Mouse (Mus musculus) spleen, adult 2 months (tissue): Measurements from ENCODE around the gene Ppp2r2c.

Source experiments
- CTCF ChIP-seq: fragments of 200-500 bp; IDR thresholded peaks from 2 replicates; pipeline ENCODE4 v1.5.1; 2011; ENCODE audit warnings: mild to moderate bottlenecking, inconsistent platforms; ENCODE audit not compliant: insufficient read depth, insufficient read length, insufficient replicate concordance; ENCODE audit errors: extremely low read depth
- POLR2A ChIP-seq: fragments of 200-500 bp; IDR thresholded peaks from 2 replicates; pipeline ENCODE4 v1.6.1; 2011; ENCODE audit warnings: low read depth, low read length, inconsistent platforms

GRCm38 (mm10) chr5:36989625-36989977, 121.3 kb downstream of the Ppp2r2c start:
- TF ChIP-seq CTCF: no peak
- TF ChIP-seq POLR2A: no peak
